Mouse (Mus musculus): ENCODE results near the gene Ap5m1.

The Ap5m1 gene

DNA sequence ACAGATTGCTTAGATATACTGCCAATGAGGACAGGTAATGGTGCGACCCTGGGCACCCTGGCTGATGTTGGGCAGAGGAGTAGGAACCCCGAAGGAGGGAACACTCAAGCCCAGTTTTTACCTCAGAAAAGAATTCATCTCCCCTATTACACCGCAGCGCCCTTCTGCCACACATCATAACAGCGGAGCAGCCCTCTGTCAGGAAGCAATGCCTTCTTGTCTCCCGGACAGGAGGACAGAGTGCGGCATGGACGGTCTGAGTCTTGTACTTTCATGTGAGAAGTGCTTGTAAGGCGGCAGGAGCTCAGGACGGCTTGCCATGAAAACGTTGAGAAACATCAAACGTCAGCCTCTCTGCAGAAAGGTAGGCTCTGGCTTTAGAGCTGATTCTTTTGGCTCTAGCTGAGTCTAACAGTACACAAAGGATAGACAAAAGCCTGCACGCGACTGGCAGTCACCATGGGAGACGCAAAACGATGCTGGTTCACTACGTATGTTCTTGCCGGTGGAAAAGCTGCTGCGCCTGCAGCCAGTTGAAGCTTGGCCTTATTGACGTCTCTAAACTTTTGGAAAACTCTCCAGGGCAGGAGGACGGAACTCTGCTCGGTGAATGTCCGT is 61.4 kb downstream of the Ap5m1 start:
- DNase-seq (ENCODE audit: low read depth): no peak

DNA sequence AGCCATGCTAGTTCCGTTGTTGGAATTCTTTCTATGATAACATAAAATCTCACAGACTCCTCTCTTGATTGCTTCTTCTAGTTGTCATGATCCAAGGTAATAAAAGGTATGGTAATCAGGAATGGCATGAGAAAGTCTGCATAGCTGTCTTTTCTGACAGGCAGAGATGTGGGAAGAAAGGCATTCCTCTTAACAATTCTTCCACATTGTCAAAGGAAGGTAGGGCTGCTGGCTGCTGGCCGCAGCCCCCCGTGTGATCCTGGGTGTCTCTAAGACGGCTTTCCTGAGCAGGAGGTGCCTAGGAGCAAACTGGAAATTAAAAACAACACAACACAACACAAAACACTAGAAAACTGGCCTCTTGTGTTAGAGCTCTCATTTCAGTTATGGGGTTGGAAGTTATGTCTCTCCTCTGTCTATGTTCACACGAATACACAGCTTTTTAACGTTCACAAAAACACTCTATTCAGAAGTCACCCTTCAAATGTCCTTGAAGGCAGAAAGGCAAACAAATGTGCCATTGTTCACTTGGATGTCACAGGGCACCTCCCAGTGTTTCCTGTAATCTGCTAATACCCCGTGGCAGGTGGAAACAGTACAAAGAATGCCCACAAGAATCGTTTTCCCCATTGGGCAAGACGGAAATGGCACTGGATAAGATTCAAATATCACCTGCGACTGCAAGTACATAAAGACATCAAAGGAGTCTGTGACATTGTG is 62.8 kb downstream of the Ap5m1 start:
- DNase-seq (ENCODE audit: low read depth): no peak

DNA sequence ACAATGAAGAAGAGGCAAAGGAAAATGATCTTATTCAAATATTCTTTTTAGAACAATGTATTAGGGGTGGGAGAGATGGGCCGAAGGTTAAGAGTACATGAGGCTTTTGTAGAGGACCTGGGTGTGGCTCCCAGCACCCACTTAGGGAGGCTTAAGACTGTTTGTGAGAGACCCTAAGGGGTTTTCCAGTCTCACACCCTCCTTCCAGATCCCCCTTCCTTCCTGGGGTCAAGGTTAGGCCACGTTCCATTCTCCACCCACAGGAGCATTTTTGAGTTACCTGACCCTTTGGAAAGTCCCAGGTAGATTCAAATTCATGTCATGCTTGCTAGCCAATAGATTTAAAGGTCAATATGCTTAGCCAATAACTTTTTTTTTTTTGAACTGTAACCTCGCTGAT is 66.5 kb downstream of the Ap5m1 start:
- no peak for DNase-seq (ENCODE audit: low read depth)

DNA sequence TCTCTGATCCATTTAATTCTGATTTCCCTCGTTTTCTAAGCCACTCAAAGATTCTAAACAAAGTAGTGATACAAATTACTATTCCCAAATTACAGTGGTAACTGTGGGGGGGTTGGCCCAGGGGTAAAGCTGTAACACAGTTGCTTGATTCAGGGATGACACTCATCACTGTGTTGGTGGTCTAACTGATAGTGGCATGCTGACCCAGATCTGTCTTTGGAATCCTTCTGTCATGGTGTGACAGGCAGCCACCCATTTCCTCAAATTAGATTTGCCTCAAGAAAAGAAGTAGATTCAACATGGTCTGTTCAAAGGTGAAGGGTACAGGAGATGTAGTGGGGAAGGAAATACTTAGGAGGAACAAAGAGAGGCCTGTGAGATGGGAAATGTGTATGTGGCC is 72.3 kb downstream of the Ap5m1 start:
- no peak for DNase-seq (ENCODE audit: low read depth)

DNA sequence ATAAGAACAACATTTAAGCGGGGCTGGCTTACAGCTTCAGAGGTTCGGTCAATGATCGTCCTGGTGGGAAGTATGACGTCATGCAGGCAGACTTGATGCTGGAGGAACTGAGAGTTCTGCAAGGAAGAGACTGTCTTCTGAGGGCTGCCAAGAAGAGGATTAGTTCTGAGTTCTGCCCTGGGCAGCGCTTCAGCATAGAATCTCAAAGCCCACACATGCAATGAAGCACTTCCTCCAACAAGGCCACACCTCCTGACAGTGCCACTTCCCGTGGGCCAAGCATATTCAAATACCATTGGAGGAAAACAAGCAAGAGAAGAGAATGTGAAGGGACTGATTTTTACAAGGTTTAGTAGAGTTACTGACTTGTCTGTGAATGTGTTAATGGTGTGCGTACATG is 74.9 kb downstream of the Ap5m1 start:
- no peak for DNase-seq (ENCODE audit: low read depth)
